Mouse (Mus musculus) gastrocnemius, adult 8-10 months (tissue): ENCODE results near the gene Fam129c. TPM values are rescaled to one million over a fixed set of nuclear protein-coding genes. Genes with fewer than 3 reads are reported as not detected.

Experiments used
- DNase-seq, 2 experiments: peaks; one replicate each; pipeline ENCODE4 v3.0.0; 2022; ENCODE audit warnings: low spot score in 2 of 2
- microRNA-seq: library from miRNA; unstranded; fragments of <30 nt; microRNA quantifications from one replicate; pipeline ENCODE4 v1.2.0, GENCODE M21; 2022
- total RNA-seq, 4 experiments: library from RNA; stranded (reverse); gene quantifications; 2 replicates each; pipeline ENCODE4 v1.2.4; 2022

Gene Fam129c
- total RNA-seq, 4 experiments from 2014 or later: 0.27 to 0.63 (median 0.40) TPM

- no peak for DNase-seq
These were observed 48.1 kb downstream of the Fam129c start for GRCm38 (mm10) chr8:71645510-71645909.

- no peak for DNase-seq
These were observed 57.2 kb downstream of the Fam129c start for GRCm38 (mm10) chr8:71654600-71654999.

Small RNAs within 50 kb of the gene (microRNA-seq; reads per million reads assigned to microRNA genes)
- not detected for gene Mir6769b

Other genes starting within 250 kb of the Fam129c start
- 100 to 1,000 TPM in 2 of 4 experiments, 10 to 100 TPM in 2; 90.5 to 106 (median 100) TPM for gene Use1, start 230.8 kb upstream of the Fam129c start, total RNA-seq
- gene Ocel1, start 226.3 kb upstream of the Fam129c start, total RNA-seq: 1 to 10 TPM; 5.0 to 6.0 (median 5.8) TPM
- 10 to 100 TPM; 19.9 to 23.3 (median 20.9) TPM for gene Nr2f6, start 215.7 kb upstream of the Fam129c start, total RNA-seq
- gene Ushbp1, start 201.8 kb upstream of the Fam129c start, total RNA-seq: 1 to 10 TPM; 3.5 to 6.3 (median 4.5) TPM
- 10 to 100 TPM; 68.5 to 73.4 (median 70.8) TPM for gene Babam1, start 200.8 kb upstream of the Fam129c start, total RNA-seq
- not detected for gene Ankle1, start 191.6 kb upstream of the Fam129c start, total RNA-seq
- 10 to 100 TPM; 22.3 to 28.9 (median 26.3) TPM for gene Abhd8, start 134.0 kb upstream of the Fam129c start, total RNA-seq
- gene Mrpl34, start 132.7 kb upstream of the Fam129c start, total RNA-seq: 10 to 100 TPM; 63.4 to 72.1 (median 68.8) TPM
- gene Dda1, start 128.4 kb upstream of the Fam129c start, total RNA-seq: 10 to 100 TPM; 24.5 to 31.8 (median 26.5) TPM
- 10 to 100 TPM; 15.4 to 16.5 (median 15.9) TPM for gene Ano8, start 111.7 kb upstream of the Fam129c start, total RNA-seq
- gene Gtpbp3, start 109.5 kb upstream of the Fam129c start, total RNA-seq: 10 to 100 TPM in 3 of 4 experiments, 1 to 10 TPM in 1; 9.5 to 11.2 (median 10.5) TPM
- 1 to 10 TPM; 6.6 to 9.5 (median 8.2) TPM for gene Plvap, start 85.9 kb upstream of the Fam129c start, total RNA-seq
- gene Ccdc194, start 71.9 kb upstream of the Fam129c start, total RNA-seq: not detected
- 1 to 10 TPM; 4.7 to 9.2 (median 7.6) TPM for gene Bst2, start 60.2 kb upstream of the Fam129c start, total RNA-seq
- gene Mvb12a, start 54.7 kb upstream of the Fam129c start, total RNA-seq: 10 to 100 TPM; 17.7 to 28.7 (median 23.4) TPM
- gene Tmem221, start 38.8 kb upstream of the Fam129c start, total RNA-seq: not detected
- under 1 TPM in 2 of 4 experiments, not detected in 2; 0.09 to 0.13 TPM for gene Nxnl1, start 31.0 kb upstream of the Fam129c start, total RNA-seq
- 10 to 100 TPM; 70.7 to 88.1 (median 80.5) TPM for gene Slc27a1, start 28.8 kb upstream of the Fam129c start, total RNA-seq
- 10 to 100 TPM; 19.3 to 22.8 (median 21.2) TPM for gene Pgls, start 5.5 kb upstream of the Fam129c start, total RNA-seq
- gene Colgalt1, start 13.3 kb downstream of the Fam129c start, total RNA-seq: 10 to 100 TPM; 36.6 to 45.2 (median 38.1) TPM
- under 1 TPM in 3 of 4 experiments, not detected in 1; 0.10 to 0.21 (median 0.20) TPM for gene Unc13a, start 74.1 kb downstream of the Fam129c start, total RNA-seq
- gene Jak3, start 78.6 kb downstream of the Fam129c start, total RNA-seq: 1 to 10 TPM; 1.4 to 2.0 (median 1.6) TPM
- gene Insl3, start 91.6 kb downstream of the Fam129c start, total RNA-seq: under 1 TPM in 1 of 4 experiments, not detected in 3; 0.54 TPM
- gene B3gnt3, start 104.1 kb downstream of the Fam129c start, total RNA-seq: 1 to 10 TPM; 1.3 to 1.8 (median 1.5) TPM
- gene Fcho1, start 128.1 kb downstream of the Fam129c start, total RNA-seq: under 1 TPM in 2 of 4 experiments, not detected in 2; 0.08 to 0.65 TPM